Mouse (Mus musculus): ENCODE results near the gene Qars. TPM values are rescaled to one million over a fixed set of nuclear protein-coding genes. Genes with fewer than 3 reads are reported as not detected.
A peak's percentile ranks its signal among the peaks of the same experiment; 100 is the strongest.

Qars gene
- 108 and 111 TPM in 2 replicates for polyA plus RNA-seq (2015; fragmentation: Nextera tagmentation; extraction: Ambion mirVana)

GRCm38 (mm10) chr9:108507619-108508434 lies at the start of gene Qars:
Gene Qars (plus strand): TSS chr9:108507706.
- H3K9ac ChIP-seq = peak within 1 kb of the TSS; percentile 89
- H3K27ac ChIP-seq = peak within 1 kb of the TSS; percentile 70
- under 1% methylated on average over 37 of the region's 37 CpGs for WGBS
- H3K4me1 ChIP-seq = peaks cover 15% of the 10 kb centered on the region
- no peaks in the 10 kb centered on the region for H3K27me3 ChIP-seq
- ATAC-seq (ENCODE audit: low FRiP score, low read depth) = peak; percentile 98
- peaks cover 50% of the 10 kb centered on the region for H3K36me3 ChIP-seq
- peak within 1 kb of the TSS; percentile 95 for H3K4me2 ChIP-seq (replicated peaks)
- H3K9me3 ChIP-seq = no peaks in the 10 kb centered on the region
- H3K4me3 ChIP-seq = peak within 1 kb of the TSS; percentile 79

GRCm38 (mm10) chr9:108459939-108460318 lies 47.6 kb upstream of the Qars start:
- peaks cover 11% of the 10 kb centered on the region for H3K4me1 ChIP-seq
- no peak overlapping the region for H3K27ac ChIP-seq
- peaks cover 25% of the 10 kb centered on the region for H3K36me3 ChIP-seq
- no peak for ATAC-seq (ENCODE audit: low FRiP score, low read depth)
- H3K4me2 ChIP-seq (replicated peaks) = peak overlapping the region; percentile 93
- no peaks in the 10 kb centered on the region for H3K27me3 ChIP-seq
- WGBS = 96% methylated on average over 1 of the region's 1 CpGs
- no peak overlapping the region for H3K9ac ChIP-seq
- no peaks in the 10 kb centered on the region for H3K9me3 ChIP-seq
- peak overlapping the region; percentile 88 for H3K4me3 ChIP-seq

- Histone ChIP-seq H3K4me1 (peaks cover 11% of the 10 kb centered on the region), H3K27ac (peak within 1 kb of the TSS; percentile 68), H3K36me3 (peaks cover 31% of the 10 kb centered on the region), H3K4me3 (peak within 1 kb of the TSS; percentile 88), H3K4me2 (replicated peaks) (peak within 1 kb of the TSS; percentile 93), H3K27me3 (no peaks in the 10 kb centered on the region), H3K9ac (peak within 1 kb of the TSS; percentile 89), H3K9me3 (no peaks in the 10 kb centered on the region)
- WGBS = under 1% methylated on average over 52 of the region's 52 CpGs
- peak; percentile 79 for ATAC-seq (ENCODE audit: low FRiP score, low read depth)
These were observed 47.0 kb upstream of the Qars start, which contains the start of gene Ccdc71 for GRCm38 (mm10) chr9:108460319-108461178. Gene Ccdc71 (plus strand): TSS chr9:108460527.

GRCm38 (mm10) chr9:108461181-108461631 lies 46.3 kb upstream of the Qars start, which contains the start of gene Klhdc8b:
Gene Klhdc8b (minus strand): TSS chr9:108461581.
- 24% methylated on average over 11 of the region's 11 CpGs for WGBS
- Histone ChIP-seq H3K4me2 (replicated peaks) (peak within 1 kb of the TSS; percentile 93), H3K4me1 (peaks cover 11% of the 10 kb centered on the region), H3K4me3 (peak within 1 kb of the TSS; percentile 88), H3K27ac (peak within 1 kb of the TSS; percentile 68), H3K9me3 (no peaks in the 10 kb centered on the region), H3K27me3 (no peaks in the 10 kb centered on the region), H3K36me3 (peaks cover 38% of the 10 kb centered on the region), H3K9ac (peak within 1 kb of the TSS; percentile 89)
- ATAC-seq (ENCODE audit: low FRiP score, low read depth) = 0 out of 2 replicates have a peak, but pooled peaks have one; percentile 12

- H3K27me3 ChIP-seq = no peaks in the 10 kb centered on the region
- H3K9me3 ChIP-seq = no peaks in the 10 kb centered on the region
- peak overlapping the region; percentile 89; the same call in 1 of the 2 replicates for H3K9ac ChIP-seq
- peaks cover 42% of the 10 kb centered on the region for H3K36me3 ChIP-seq
- H3K27ac ChIP-seq = no peak overlapping the region
- 88% methylated on average over 5 of the region's 5 CpGs for WGBS
- ATAC-seq (ENCODE audit: low FRiP score, low read depth) = no peak
- H3K4me3 ChIP-seq = peak overlapping the region; percentile 88
- peaks cover 11% of the 10 kb centered on the region for H3K4me1 ChIP-seq
- H3K4me2 ChIP-seq (replicated peaks) = peak overlapping the region; percentile 93
These were observed 45.8 kb upstream of the Qars start for GRCm38 (mm10) chr9:108461675-108462074.

GRCm38 (mm10) chr9:108462192-108462591 lies 45.3 kb upstream of the Qars start:
- H3K27ac ChIP-seq = no peak overlapping the region
- no peak overlapping the region; the same call in 1 of the 2 replicates for H3K9ac ChIP-seq
- H3K4me2 ChIP-seq (replicated peaks) = no peak overlapping the region
- no peak for ATAC-seq (ENCODE audit: low FRiP score, low read depth)
- H3K4me1 ChIP-seq = peaks cover 11% of the 10 kb centered on the region
- H3K27me3 ChIP-seq = no peaks in the 10 kb centered on the region
- H3K36me3 ChIP-seq = peaks cover 48% of the 10 kb centered on the region
- H3K4me3 ChIP-seq = no peak overlapping the region
- 87% methylated on average over 10 of the region's 10 CpGs for WGBS
- H3K9me3 ChIP-seq = no peaks in the 10 kb centered on the region

GRCm38 (mm10) chr9:108463713-108464112 lies 43.8 kb upstream of the Qars start:
- no peak for ATAC-seq (ENCODE audit: low FRiP score, low read depth)
- Histone ChIP-seq H3K4me3 (no peak overlapping the region), H3K4me1 (peaks cover 11% of the 10 kb centered on the region), H3K27ac (no peak overlapping the region), H3K36me3 (peaks cover 55% of the 10 kb centered on the region), H3K4me2 (replicated peaks) (no peak overlapping the region), H3K9ac (no peak overlapping the region), H3K27me3 (no peaks in the 10 kb centered on the region), H3K9me3 (0 out of 2 replicates have a peak, but pooled peaks cover 5% of the 10 kb centered on the region)
- 96% methylated on average over 9 of the region's 9 CpGs for whole genome bisulfite sequencing

- Histone ChIP-seq H3K9me3 (0 out of 2 replicates have a peak, but pooled peaks cover 5% of the 10 kb centered on the region), H3K36me3 (peaks cover 55% of the 10 kb centered on the region), H3K27ac (no peak overlapping the region), H3K4me3 (no peak overlapping the region), H3K4me2 (replicated peaks) (no peak overlapping the region), H3K27me3 (no peaks in the 10 kb centered on the region), H3K9ac (no peak overlapping the region), H3K4me1 (peaks cover 10% of the 10 kb centered on the region)
- ATAC-seq (ENCODE audit: low FRiP score, low read depth) = no peak
- 89% methylated on average over 2 of the region's 2 CpGs for WGBS
These were observed 41.3 kb upstream of the Qars start for GRCm38 (mm10) chr9:108466219-108466618.

GRCm38 (mm10) chr9:108469430-108469829 lies 38.1 kb upstream of the Qars start:
- Histone ChIP-seq H3K9ac (no peak overlapping the region), H3K4me3 (no peak overlapping the region), H3K27me3 (no peaks in the 10 kb centered on the region), H3K4me2 (replicated peaks) (no peak overlapping the region), H3K36me3 (peaks cover 35% of the 10 kb centered on the region), H3K4me1 (no peaks in the 10 kb centered on the region), H3K27ac (no peak overlapping the region), H3K9me3 (0 out of 2 replicates have a peak, but pooled peaks cover 5% of the 10 kb centered on the region)
- WGBS = 68% methylated on average over 5 of the region's 5 CpGs
- ATAC-seq (ENCODE audit: low FRiP score, low read depth) = no peak

- no peaks in the 10 kb centered on the region for H3K27me3 ChIP-seq
- H3K4me2 ChIP-seq (replicated peaks) = no peak overlapping the region
- H3K9ac ChIP-seq = no peak overlapping the region
- H3K27ac ChIP-seq = no peak overlapping the region
- no peak overlapping the region for H3K4me3 ChIP-seq
- ATAC-seq (ENCODE audit: low FRiP score, low read depth) = no peak
- H3K36me3 ChIP-seq = peaks cover 31% of the 10 kb centered on the region
- no peaks in the 10 kb centered on the region for H3K4me1 ChIP-seq
- 76% methylated on average over 4 of the region's 4 CpGs for WGBS
- 0 out of 2 replicates have a peak, but pooled peaks cover 5% of the 10 kb centered on the region for H3K9me3 ChIP-seq
These were observed 37.7 kb upstream of the Qars start for GRCm38 (mm10) chr9:108469845-108470244.

GRCm38 (mm10) chr9:108474528-108474927 lies 33.0 kb upstream of the Qars start:
- Histone ChIP-seq H3K27ac (no peak overlapping the region), H3K9ac (no peak overlapping the region), H3K4me2 (replicated peaks) (no peak overlapping the region), H3K36me3 (no peaks in the 10 kb centered on the region), H3K4me3 (no peak overlapping the region), H3K27me3 (no peaks in the 10 kb centered on the region), H3K9me3 (no peaks in the 10 kb centered on the region), H3K4me1 (peaks cover 7% of the 10 kb centered on the region)
- no peak for ATAC-seq (ENCODE audit: low FRiP score, low read depth)
- 43% methylated on average over 1 of the region's 1 CpGs for WGBS

Data from limb, embryonic 13.5 days (tissue).